Mouse (Mus musculus): ENCODE measurements around the gene Gm49325. TPM values are rescaled to one million over a fixed set of nuclear protein-coding genes. Genes with fewer than 3 reads are reported as not detected.

The Gm49325 gene
- polyA plus RNA-seq, 1 experiment from 2014 or later, result 4.9 TPM

DNA sequence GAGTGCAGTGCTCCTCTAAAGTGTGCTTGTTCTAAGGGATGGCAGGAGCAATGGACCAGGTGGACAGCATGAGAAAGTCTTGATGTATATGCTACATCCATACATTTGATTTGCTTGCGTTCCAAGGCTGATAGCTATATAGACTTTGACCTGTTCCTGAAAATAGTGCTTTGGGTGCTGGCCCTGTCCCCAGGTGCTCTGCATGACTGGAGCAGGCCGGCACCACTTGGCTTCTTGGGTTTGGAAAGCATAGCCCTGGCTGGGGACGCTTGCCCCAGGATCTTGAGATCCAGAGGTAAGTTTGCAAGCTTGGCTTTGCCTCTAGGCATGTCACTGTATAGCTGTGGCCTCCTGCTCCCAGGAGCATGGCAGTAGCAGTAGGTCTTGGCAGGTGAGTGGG is 19.4 kb upstream of the Gm49325 start:
- no peak for TF ChIP-seq EP300 (IDR thresholded peaks at IDR 0.05)
- no peak for TF ChIP-seq CTCF (IDR thresholded peaks at IDR 0.05)
- Histone ChIP-seq H3K4me2 (replicated peaks; ENCODE audit: low read depth, low read length) (no peak overlapping the region), H3K9ac (replicated peaks; ENCODE audit: low read depth) (no peak overlapping the region), H3K4me1 (ENCODE audit: insufficient read depth, low read depth, low read length) (peaks cover 13% of the 10 kb centered on the region), H3K27ac (ENCODE audit: low read length) (no peak overlapping the region), H3K36me3 (ENCODE audit: insufficient read depth, low read length) (no peaks in the 10 kb centered on the region), H3K4me3 (ENCODE audit: low read depth, low read length) (no peak overlapping the region), H3K27me3 (replicated peaks; ENCODE audit: insufficient read depth, low read length) (no peaks in the 10 kb centered on the region), H3K9me3 (ENCODE audit: low read length) (no peaks in the 10 kb centered on the region)
- 88% methylated on average over 3 of the region's 3 CpGs for WGBS
- ATAC-seq, result no peak
- no peak for DNase-seq (ENCODE audit: low spot score)

DNA sequence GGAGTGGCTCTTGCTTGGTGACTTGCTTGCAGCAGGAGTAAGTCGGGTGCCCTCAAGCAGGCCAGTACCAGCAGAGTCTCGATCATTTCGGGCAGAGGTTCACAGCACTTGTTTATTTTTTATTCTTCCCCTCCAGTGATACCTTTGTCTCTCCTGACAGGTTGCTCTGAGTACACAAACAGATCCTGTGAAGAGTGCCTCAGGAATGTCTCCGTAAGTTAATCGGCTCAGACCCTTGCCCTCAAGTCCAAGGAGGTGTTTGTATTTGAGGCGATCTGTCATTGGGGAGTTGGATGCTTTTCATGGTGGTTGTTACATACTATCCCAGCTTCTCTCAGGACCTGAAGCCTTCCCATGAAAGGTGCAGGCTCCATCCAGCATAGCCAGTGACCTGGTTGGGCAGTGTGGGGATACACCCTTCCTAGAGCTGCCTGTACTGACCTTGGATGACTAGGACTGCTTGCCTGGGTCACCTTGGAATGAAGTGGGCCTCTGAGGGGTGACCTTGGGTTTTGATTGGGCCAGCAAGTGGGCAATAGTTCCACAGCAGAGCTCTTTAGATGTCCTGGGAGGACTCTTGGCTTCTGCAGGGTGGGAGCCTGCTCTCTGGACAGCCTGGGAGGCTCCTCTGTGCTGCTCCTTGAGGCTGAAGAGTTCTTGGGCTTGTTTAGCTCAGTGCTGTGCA is 18.8 kb upstream of the Gm49325 start:
- Histone ChIP-seq H3K4me3 (ENCODE audit: low read depth, low read length) (no peak overlapping the region), H3K4me1 (ENCODE audit: insufficient read depth, low read depth, low read length) (peaks cover 13% of the 10 kb centered on the region), H3K27ac (ENCODE audit: low read length) (no peak overlapping the region), H3K9ac (replicated peaks; ENCODE audit: low read depth) (no peak overlapping the region), H3K9me3 (ENCODE audit: low read length) (no peaks in the 10 kb centered on the region), H3K4me2 (replicated peaks; ENCODE audit: low read depth, low read length) (no peak overlapping the region), H3K36me3 (ENCODE audit: insufficient read depth, low read length) (0 out of 2 replicates have a peak, but pooled peaks cover under 1% of the 10 kb centered on the region), H3K27me3 (replicated peaks; ENCODE audit: insufficient read depth, low read length) (no peaks in the 10 kb centered on the region)
- DNase-seq (ENCODE audit: low spot score) (no peak), ATAC-seq (no peak)
- 54% methylated on average over 6 of the region's 6 CpGs for WGBS
- no peak for TF ChIP-seq CTCF (IDR thresholded peaks at IDR 0.05)
- no peak for TF ChIP-seq EP300 (IDR thresholded peaks at IDR 0.05)

DNA sequence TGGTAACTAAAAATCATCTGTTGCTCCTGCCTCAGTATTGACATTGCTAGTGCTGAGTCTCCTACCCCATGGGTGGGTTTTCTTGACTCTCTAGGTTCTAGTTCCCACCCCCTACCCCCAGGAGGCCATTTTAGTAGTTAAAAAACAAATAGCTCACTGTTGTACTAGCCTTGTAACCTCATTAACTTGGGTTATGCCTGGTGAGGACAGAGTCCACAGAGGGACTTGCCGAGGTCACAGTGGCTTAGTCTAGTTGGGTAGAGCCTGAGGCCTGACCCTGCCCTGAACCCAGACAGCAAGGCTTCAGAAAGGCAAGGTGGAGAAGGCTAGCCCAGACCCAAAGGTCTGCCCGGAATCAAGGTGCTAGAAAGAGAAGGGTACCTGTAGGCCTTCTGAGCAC is 18.0 kb upstream of the Gm49325 start:
- TF ChIP-seq EP300 (IDR thresholded peaks at IDR 0.05), result no peak
- no peak for TF ChIP-seq CTCF (IDR thresholded peaks at IDR 0.05)
- Histone ChIP-seq H3K27me3 (replicated peaks; ENCODE audit: insufficient read depth, low read length) (no peaks in the 10 kb centered on the region), H3K9me3 (ENCODE audit: low read length) (no peaks in the 10 kb centered on the region), H3K4me3 (ENCODE audit: low read depth, low read length) (no peak overlapping the region), H3K9ac (replicated peaks; ENCODE audit: low read depth) (no peak overlapping the region), H3K36me3 (ENCODE audit: insufficient read depth, low read length) (peaks cover 8% of the 10 kb centered on the region; the same call in 1 of the 2 replicates), H3K4me1 (ENCODE audit: insufficient read depth, low read depth, low read length) (peaks cover 8% of the 10 kb centered on the region), H3K27ac (ENCODE audit: low read length) (no peak overlapping the region), H3K4me2 (replicated peaks; ENCODE audit: low read depth, low read length) (no peak overlapping the region)
- WGBS, result 89% methylated on average over 2 of the region's 2 CpGs
- ATAC-seq (no peak), DNase-seq (ENCODE audit: low spot score) (no peak)

DNA sequence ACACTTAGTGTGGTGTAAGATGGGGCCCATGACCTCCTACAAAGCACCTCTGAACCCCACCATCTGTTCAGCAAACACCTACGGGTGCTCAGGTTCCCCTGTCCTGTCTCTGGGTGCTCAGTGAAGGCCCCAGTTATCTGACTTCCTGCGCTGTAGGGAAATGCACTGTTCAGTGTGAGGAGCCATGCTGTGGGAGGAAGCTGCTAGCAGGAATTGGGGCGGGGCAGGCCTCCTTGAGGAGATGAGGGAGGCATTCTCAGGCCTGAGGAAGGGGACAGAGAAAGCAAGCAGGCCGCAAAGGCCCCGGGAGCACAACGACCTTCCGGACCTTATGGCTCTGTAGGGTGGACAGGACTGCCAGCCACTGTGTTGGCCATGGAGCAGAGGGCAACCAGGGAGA is 16.9 kb upstream of the Gm49325 start:
- Histone ChIP-seq H3K27me3 (replicated peaks; ENCODE audit: insufficient read depth, low read length) (no peaks in the 10 kb centered on the region), H3K9me3 (ENCODE audit: low read length) (no peaks in the 10 kb centered on the region), H3K9ac (replicated peaks; ENCODE audit: low read depth) (no peak overlapping the region), H3K27ac (ENCODE audit: low read length) (no peak overlapping the region), H3K4me2 (replicated peaks; ENCODE audit: low read depth, low read length) (no peak overlapping the region), H3K4me3 (ENCODE audit: low read depth, low read length) (no peak overlapping the region), H3K4me1 (ENCODE audit: insufficient read depth, low read depth, low read length) (peaks cover under 1% of the 10 kb centered on the region; the same call in 1 of the 2 replicates), H3K36me3 (ENCODE audit: insufficient read depth, low read length) (peaks cover 18% of the 10 kb centered on the region; the same call in 1 of the 2 replicates)
- TF ChIP-seq CTCF (IDR thresholded peaks at IDR 0.05), result no peak
- no peak for TF ChIP-seq EP300 (IDR thresholded peaks at IDR 0.05)
- no peak for DNase-seq (ENCODE audit: low spot score)
- 67% methylated on average over 7 of the region's 7 CpGs for WGBS
- no peak for ATAC-seq

DNA sequence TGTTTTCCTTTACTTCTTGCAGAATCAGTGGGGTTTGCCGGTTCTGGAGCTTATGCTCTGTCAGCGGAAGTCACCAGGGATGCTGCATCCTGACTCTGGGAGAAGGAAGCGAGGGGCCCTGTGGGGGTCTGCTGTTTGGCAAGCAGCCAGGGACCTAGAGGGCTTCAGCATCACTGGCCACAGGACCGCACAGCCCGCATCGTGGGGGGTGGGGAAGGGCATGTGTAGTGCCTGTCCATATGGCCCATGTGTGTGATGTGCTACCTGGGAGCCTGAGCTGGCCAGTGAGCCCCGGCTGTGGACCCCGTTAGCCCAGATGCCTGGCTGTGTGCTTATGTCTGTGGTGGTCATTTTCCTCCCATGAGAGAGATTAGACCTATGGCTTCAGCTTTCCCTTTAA is 16.2 kb upstream of the Gm49325 start:
- Histone ChIP-seq H3K4me1 (ENCODE audit: insufficient read depth, low read depth, low read length) (no peaks in the 10 kb centered on the region), H3K36me3 (ENCODE audit: insufficient read depth, low read length) (peaks cover 22% of the 10 kb centered on the region; the same call in 1 of the 2 replicates), H3K27me3 (replicated peaks; ENCODE audit: insufficient read depth, low read length) (no peaks in the 10 kb centered on the region), H3K4me3 (ENCODE audit: low read depth, low read length) (no peak overlapping the region), H3K4me2 (replicated peaks; ENCODE audit: low read depth, low read length) (no peak overlapping the region), H3K9me3 (ENCODE audit: low read length) (no peaks in the 10 kb centered on the region), H3K27ac (ENCODE audit: low read length) (no peak overlapping the region), H3K9ac (replicated peaks; ENCODE audit: low read depth) (no peak overlapping the region)
- no peak for DNase-seq (ENCODE audit: low spot score)
- WGBS, result 64% methylated on average over 8 of the region's 8 CpGs
- no peak for ATAC-seq
- no peak for TF ChIP-seq EP300 (IDR thresholded peaks at IDR 0.05)
- no peak for TF ChIP-seq CTCF (IDR thresholded peaks at IDR 0.05)

DNA sequence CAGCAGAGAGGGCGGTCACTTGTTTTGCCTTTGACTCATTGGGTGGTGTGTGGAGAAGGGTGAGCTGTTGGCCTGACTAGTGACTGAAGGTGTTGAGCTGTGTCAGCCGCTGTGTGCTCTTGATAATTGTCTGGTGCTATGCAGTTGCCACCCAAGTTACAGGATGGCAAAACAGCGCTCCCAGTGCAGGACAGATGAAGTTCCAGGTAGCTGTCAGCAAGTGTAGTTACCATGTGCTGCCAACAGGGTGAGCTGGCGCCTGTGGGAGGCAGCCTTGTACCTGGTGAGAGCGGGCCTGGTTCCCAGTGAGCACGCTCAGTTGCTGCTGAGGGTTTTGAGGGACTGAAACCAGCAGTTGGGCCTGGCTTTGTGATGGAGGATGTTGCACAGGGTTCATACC is 15.2 kb upstream of the Gm49325 start:
- Histone ChIP-seq H3K27me3 (replicated peaks; ENCODE audit: insufficient read depth, low read length) (no peaks in the 10 kb centered on the region), H3K4me1 (ENCODE audit: insufficient read depth, low read depth, low read length) (no peaks in the 10 kb centered on the region), H3K4me2 (replicated peaks; ENCODE audit: low read depth, low read length) (no peak overlapping the region), H3K4me3 (ENCODE audit: low read depth, low read length) (no peak overlapping the region), H3K9me3 (ENCODE audit: low read length) (no peaks in the 10 kb centered on the region), H3K27ac (ENCODE audit: low read length) (no peak overlapping the region), H3K36me3 (ENCODE audit: insufficient read depth, low read length) (peaks cover 30% of the 10 kb centered on the region; the same call in 1 of the 2 replicates), H3K9ac (replicated peaks; ENCODE audit: low read depth) (no peak overlapping the region)
- 49% methylated on average over 6 of the region's 6 CpGs for WGBS
- TF ChIP-seq EP300 (IDR thresholded peaks at IDR 0.05) (no peak), CTCF (IDR thresholded peaks at IDR 0.05) (peak; percentile 96)
- peak; percentile 83 for ATAC-seq
- peak; percentile 85 for DNase-seq (ENCODE audit: low spot score)

Measured in lung, postnatal 0 days (tissue).